Mouse (Mus musculus) ES-E14 (cell line): ENCODE data around the gene Trim69.

Experiments
- HCFC1 ChIP-seq: IDR thresholded peaks from 2 replicates; pipeline ENCODE4 v1.6.1; 2012; ENCODE audit warnings: low read length, inconsistent platforms, borderline replicate concordance; ENCODE audit not compliant: insufficient read depth
- ZC3H11A ChIP-seq: IDR thresholded peaks from 2 replicates; pipeline ENCODE4 v1.6.1; 2012; ENCODE audit warnings: low read depth, mild to moderate bottlenecking, inconsistent platforms, low read length, borderline replicate concordance
- ZNF384 ChIP-seq: IDR thresholded peaks from 2 replicates; pipeline ENCODE4 v1.6.1; 2012; ENCODE audit warnings: low read depth, low read length, inconsistent platforms

- TF ChIP-seq HCFC1 (no peak), ZC3H11A (no peak), ZNF384 (no peak)
Observed at GRCm38 (mm10) chr2:122153681-122154365, 6.7 kb upstream of the Trim69 start.
